Mouse (Mus musculus): ENCODE results near the gene Zfp534. TPM values are rescaled to one million over a fixed set of nuclear protein-coding genes. Genes with fewer than 3 reads are reported as not detected.
"Not testable (repeated sequence)": the region's sequence is repeated elsewhere in the genome, so short reads cannot be mapped to it uniquely, and the experiment has no call there.

Zfp534 gene
- not detected for total RNA-seq (2021)

- DNase-seq (ENCODE audit: low spot score in 2 of 2); intact Hi-C loops (cut with DNase I): not testable (repeated sequence)
Observed at GRCm38 (mm10) chr4:147702453-147702852, at the start of gene Zfp534. Gene Zfp534 (minus strand): TSS chr4:147702553.

GRCm38 (mm10) chr4:147746255-147746654 lies 43.9 kb upstream of the Zfp534 start:
- intact Hi-C loops (cut with DNase I); DNase-seq (ENCODE audit: low spot score in 2 of 2): not testable (repeated sequence)

GRCm38 (mm10) chr4:147738636-147739369 lies 36.5 kb upstream of the Zfp534 start:
- intact Hi-C loops (cut with DNase I); DNase-seq (ENCODE audit: low spot score in 2 of 2): not testable (repeated sequence)

GRCm38 (mm10) chr4:147655245-147655644 lies 47.1 kb downstream of the Zfp534 start:
- intact Hi-C loops (cut with DNase I); DNase-seq (ENCODE audit: low spot score in 2 of 2): not testable (repeated sequence)

GRCm38 (mm10) chr4:147647407-147647806 lies 54.9 kb downstream of the Zfp534 start:
- intact Hi-C loops (cut with DNase I); DNase-seq (ENCODE audit: low spot score in 2 of 2): not testable (repeated sequence)

- DNase-seq (ENCODE audit: low spot score in 2 of 2); intact Hi-C loops (cut with DNase I): not testable (repeated sequence)
Observed at GRCm38 (mm10) chr4:147642413-147642812, 59.9 kb downstream of the Zfp534 start, which contains the start of gene Zfp979. Gene Zfp979 (minus strand): TSS chr4:147642513.

- intact Hi-C loops (cut with DNase I); DNase-seq (ENCODE audit: low spot score in 2 of 2): not testable (repeated sequence)
Observed at GRCm38 (mm10) chr4:147641932-147642331, 60.4 kb downstream of the Zfp534 start.

GRCm38 (mm10) chr4:147633818-147634262 lies 68.5 kb downstream of the Zfp534 start:
- DNase-seq (ENCODE audit: low spot score in 2 of 2); intact Hi-C loops (cut with DNase I): not testable (repeated sequence)

Other genes with a start within 250 kb of the Zfp534 start
- 1 to 10 TPM; 3.8 to 4.3 TPM for gene Zfp982, start 210.1 kb downstream of the Zfp534 start, total RNA-seq (2021)
- under 1 TPM; 0.46 to 0.66 TPM for gene Gm16503, start 162.3 kb downstream of the Zfp534 start, total RNA-seq (2021)
- gene Zfp985, start 149.3 kb downstream of the Zfp534 start, total RNA-seq (2021), result not detected
- under 1 TPM; 0.23 to 0.34 TPM for gene Zfp979, start 60.0 kb downstream of the Zfp534 start, total RNA-seq (2021)
- gene Zfp984, start 107.2 kb upstream of the Zfp534 start, total RNA-seq (2021), result 1 to 10 TPM; 2.0 to 2.2 TPM
- 10 to 100 TPM; 20.5 to 24.0 TPM for gene Zfp933, start 145.8 kb upstream of the Zfp534 start, total RNA-seq (2021)
- 10 to 100 TPM; 16.2 to 18.3 TPM for gene Miip, start 166.3 kb upstream of the Zfp534 start, total RNA-seq (2021)
- 1 to 10 TPM; 8.9 to 9.5 TPM for gene Fv1, start 166.4 kb upstream of the Zfp534 start, total RNA-seq (2021)
- gene Mfn2, start 202.2 kb upstream of the Zfp534 start, total RNA-seq (2021), result 100 to 1,000 TPM; 187 to 193 TPM
- 10 to 100 TPM; 17.6 to 19.9 TPM for gene Plod1, start 234.2 kb upstream of the Zfp534 start, total RNA-seq (2021)
- 10 to 100 TPM; 29.0 to 30.6 TPM for gene 2510039O18Rik, start 238.3 kb upstream of the Zfp534 start, total RNA-seq (2021)